Mouse (Mus musculus) limb, embryonic 14.5 days (tissue): ENCODE results near the gene Dusp16. TPM values are rescaled to one million over a fixed set of nuclear protein-coding genes. Genes with fewer than 3 reads are reported as not detected.

ENCODE experiments used
- ATAC-seq: fragments of 200-750 bp; cut with Nextera tagmentation; 2 replicates; pipeline ENCODE4 v1.8.0; 2017; ENCODE audit warnings: low read depth, moderate number of reproducible peaks, moderate TSS enrichment; ENCODE audit not compliant: low FRiP score
- DNase-seq: peaks from one replicate; pipeline ENCODE4 v3.0.0-alpha.2; 2015; ENCODE audit warnings: low spot score
- H3K27ac ChIP-seq: fragments of 300-500 bp; sonication (generic); replicated peaks from 2 replicates; pipeline ENCODE4 v1.5.1; 2014; ENCODE audit warnings: low read depth, mild to moderate bottlenecking, low read length, moderate library complexity, mixed read lengths
- H3K27me3 ChIP-seq: fragments of 300-500 bp; sonication (generic); 2 replicates; pipeline ENCODE4 v1.6.1; 2014; ENCODE audit warnings: low read length, mixed read lengths; ENCODE audit not compliant: control insufficient read depth, insufficient read depth
- H3K36me3 ChIP-seq: fragments of 300-500 bp; sonication (generic); 2 replicates; pipeline ENCODE4 v1.6.1; 2014; ENCODE audit warnings: mild to moderate bottlenecking, low read length, moderate library complexity, mixed read lengths; ENCODE audit not compliant: control insufficient read depth, insufficient read depth
- H3K4me1 ChIP-seq: fragments of 300-500 bp; sonication (generic); 2 replicates; pipeline ENCODE4 v1.6.1; 2014; ENCODE audit warnings: antibody characterized with exemption, low read length, mixed read lengths; ENCODE audit not compliant: control insufficient read depth, insufficient read depth
- H3K4me2 ChIP-seq: fragments of 300-500 bp; sonication (generic); replicated peaks from 2 replicates; pipeline ENCODE4 v1.6.1; 2014; ENCODE audit warnings: low read depth, mild to moderate bottlenecking, low read length, moderate library complexity; ENCODE audit not compliant: severe bottlenecking
- H3K4me3 ChIP-seq: fragments of 300-500 bp; sonication (generic); replicated peaks from 2 replicates; pipeline ENCODE4 v1.5.1; 2014; ENCODE audit warnings: low read length
- H3K9ac ChIP-seq: fragments of 300-500 bp; sonication (generic); 2 replicates; pipeline ENCODE4 v1.6.1; 2014; ENCODE audit warnings: mild to moderate bottlenecking, low read depth, low read length, moderate library complexity; ENCODE audit not compliant: severe bottlenecking
- H3K9me3 ChIP-seq: fragments of 300-500 bp; sonication (generic); 2 replicates; pipeline ENCODE4 v1.6.1; 2016; ENCODE audit warnings: low read length; ENCODE audit not compliant: control insufficient read depth
- POLR2A ChIP-seq: fragments of 200-500 bp; IDR thresholded peaks from 2 replicates; pipeline ENCODE4 v1.8.0; 2012; ENCODE audit warnings: inconsistent platforms, mild to moderate bottlenecking, moderate library complexity, borderline replicate concordance; ENCODE audit not compliant: insufficient read depth, insufficient read length; ENCODE audit errors: extremely low read depth
- WGBS: fragments of 180-500 bp; shearing (Covaris S2); extraction: QIAGEN DNeasy Blood & Tissue Kit; methylation state at CpG from one replicate; pipeline ENCODE4 v1.1.7; 2014; 5-methylcytosine and 5-hydroxymethylcytosine counted together
- polyA plus RNA-seq, 2 experiments: library from polyadenylated mRNA; depleted of rRNA in 1 of 2; stranded (reverse) in 1 of 2; unstranded in 1 of 2; fragments of >200 nt; fragmentation: Nextera tagmentation in 1 of 2; extraction: Ambion mirVana in 1 of 2; gene quantifications; 2 replicates each; pipeline versions ENCODE4 v1.2.1 to v1.2.3; 2012 to 2014

Dusp16 gene
- polyA plus RNA-seq, 2 experiments = 19.2 to 24.6 TPM

DNA sequence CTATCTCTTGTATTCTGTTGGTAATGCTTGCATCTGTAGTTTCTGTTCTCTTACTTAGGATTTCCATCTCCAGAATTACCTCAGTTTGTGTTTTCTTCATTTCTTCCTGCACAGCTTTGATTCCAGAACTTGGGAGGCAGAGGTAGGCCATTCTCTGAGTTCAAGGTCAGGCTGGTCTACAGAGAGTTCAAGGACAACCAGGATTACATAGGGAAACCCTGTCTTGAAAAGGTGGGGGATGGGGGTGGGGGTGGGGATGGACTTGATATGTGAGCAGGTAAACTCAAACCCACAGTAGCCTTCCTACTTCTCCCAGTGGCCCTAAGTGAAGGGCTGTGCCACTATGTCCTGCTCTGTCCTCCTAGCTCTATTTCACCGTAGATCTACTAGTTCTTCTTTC is 20.6 kb upstream of the Dusp16 start:
- Histone ChIP-seq H3K27me3 (no peaks in the 10 kb centered on the region), H3K36me3 (no peaks in the 10 kb centered on the region), H3K27ac (no peak overlapping the region), H3K9ac (no peak overlapping the region), H3K4me1 (peaks cover 5% of the 10 kb centered on the region; the same call in 1 of the 2 replicates), H3K4me2 (no peak overlapping the region), H3K4me3 (no peak overlapping the region), H3K9me3 (no peaks in the 10 kb centered on the region)
- no peak for TF ChIP-seq POLR2A
- 80% methylated on average over 1 of the region's 1 CpGs for WGBS
- no peak for ATAC-seq
- DNase-seq = no peak

DNA sequence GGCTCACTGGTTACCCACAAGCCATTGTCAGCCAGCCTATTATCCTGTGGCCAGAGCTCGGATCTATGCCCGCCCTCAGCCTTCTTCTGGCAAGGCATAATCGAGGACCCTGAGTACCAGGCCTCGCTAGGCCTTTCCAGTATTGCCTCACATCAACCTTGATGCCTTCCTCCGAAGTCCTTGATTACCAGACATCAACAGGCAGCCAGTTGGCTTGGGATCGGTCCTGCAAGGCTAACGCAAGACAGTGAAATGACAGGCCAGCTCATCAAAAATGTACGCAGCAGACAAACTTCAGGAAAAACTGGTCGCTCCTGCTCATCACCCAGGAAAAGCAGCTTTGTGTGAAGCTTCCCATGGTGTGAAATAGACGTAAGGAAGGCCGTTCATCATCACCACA is 15.4 kb upstream of the Dusp16 start:
- Histone ChIP-seq H3K27me3 (no peaks in the 10 kb centered on the region), H3K4me3 (no peak overlapping the region), H3K9ac (no peak overlapping the region), H3K4me1 (no peaks in the 10 kb centered on the region), H3K27ac (no peak overlapping the region; the same call in 1 of the 2 replicates), H3K4me2 (no peak overlapping the region), H3K9me3 (no peaks in the 10 kb centered on the region), H3K36me3 (no peaks in the 10 kb centered on the region)
- 82% methylated on average over 11 of the region's 11 CpGs for WGBS
- DNase-seq = no peak
- TF ChIP-seq POLR2A = no peak
- ATAC-seq = no peak

DNA sequence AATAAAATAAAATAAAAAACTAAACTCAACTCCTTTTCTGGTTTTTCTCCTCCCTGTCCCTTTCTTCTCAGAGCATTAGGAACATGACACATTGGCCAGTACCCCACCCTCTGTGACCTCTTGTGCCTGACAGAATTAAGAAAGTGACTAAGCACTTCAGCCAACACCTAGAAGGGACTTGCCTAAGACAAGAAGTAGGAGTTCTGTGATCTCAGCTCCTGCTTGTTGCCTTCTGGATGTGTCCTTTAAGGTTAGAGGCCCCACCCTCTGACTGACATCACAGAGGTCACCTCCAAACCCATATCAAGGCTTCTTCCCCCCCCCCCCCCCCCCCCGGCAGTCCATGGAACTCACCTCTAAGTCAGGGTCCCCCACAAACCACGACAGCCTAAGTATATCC is 14.7 kb upstream of the Dusp16 start:
- TF ChIP-seq POLR2A = no peak
- H3K4me2 ChIP-seq = no peak overlapping the region
- no peaks in the 10 kb centered on the region for H3K4me1 ChIP-seq
- no peak overlapping the region for H3K4me3 ChIP-seq
- no peak for DNase-seq
- H3K36me3 ChIP-seq = no peaks in the 10 kb centered on the region
- no peak for ATAC-seq
- H3K27me3 ChIP-seq = no peaks in the 10 kb centered on the region
- WGBS = 58% methylated on average over 1 of the region's 2 CpGs
- no peaks in the 10 kb centered on the region for H3K9me3 ChIP-seq
- H3K27ac ChIP-seq = no peak overlapping the region
- no peak overlapping the region for H3K9ac ChIP-seq

DNA sequence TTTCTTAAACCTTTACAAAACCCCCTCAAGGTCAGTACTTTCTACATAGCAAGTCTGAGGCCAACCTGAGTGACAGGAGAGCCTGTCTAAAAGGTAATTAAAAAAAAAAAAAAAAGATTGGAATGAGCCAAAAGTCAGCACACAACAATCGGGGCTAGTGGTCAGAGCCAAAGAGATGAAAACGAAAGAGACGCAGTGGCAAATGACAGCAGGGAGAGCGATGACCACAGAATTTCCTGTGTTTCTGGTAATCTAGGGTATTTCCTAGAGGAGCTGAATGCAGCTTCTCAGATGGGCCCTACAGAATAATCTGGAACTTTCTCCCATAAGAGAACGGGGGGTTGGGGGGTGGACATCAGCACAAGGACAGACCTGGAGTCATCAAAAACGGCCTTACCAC is 13.7 kb upstream of the Dusp16 start:
- H3K4me1 ChIP-seq = no peaks in the 10 kb centered on the region
- 90% methylated on average over 6 of the region's 6 CpGs for WGBS

DNA sequence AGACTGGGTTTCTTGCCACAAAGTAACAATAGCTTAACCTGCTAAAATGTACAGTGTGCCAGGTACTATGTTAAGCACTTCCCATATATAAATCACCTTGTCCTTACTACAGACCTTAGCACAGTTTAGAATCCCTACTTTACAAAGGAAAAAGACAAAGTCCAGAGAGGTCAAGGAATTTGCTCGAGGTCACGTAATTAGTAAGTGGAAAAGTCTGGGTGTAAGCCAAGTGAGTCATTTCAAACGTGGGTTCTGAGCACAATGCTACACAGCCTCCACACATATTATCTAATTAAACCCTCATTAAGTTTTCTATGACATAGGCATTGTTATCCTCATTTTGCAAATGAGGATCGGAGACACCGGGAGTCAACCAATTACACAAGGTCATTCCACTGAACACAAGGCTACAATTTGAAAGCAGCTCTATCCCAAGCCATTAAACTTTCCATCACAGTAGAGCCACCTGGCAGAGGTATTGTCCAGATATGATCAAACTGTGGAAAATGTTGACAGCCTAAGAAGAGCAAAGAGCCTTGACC is 12.4 kb upstream of the Dusp16 start:
- Histone ChIP-seq H3K4me3 (no peak overlapping the region), H3K9ac (no peak overlapping the region), H3K4me2 (no peak overlapping the region), H3K36me3 (no peaks in the 10 kb centered on the region), H3K9me3 (no peaks in the 10 kb centered on the region), H3K27ac (no peak overlapping the region), H3K27me3 (no peaks in the 10 kb centered on the region), H3K4me1 (no peaks in the 10 kb centered on the region)
- DNase-seq = no peak
- 68% methylated on average over 5 of the region's 5 CpGs for WGBS
- TF ChIP-seq POLR2A = no peak
- no peak for ATAC-seq

More for the DNA sequence above, 13.7 kb upstream of the Dusp16 start:
- H3K4me3 ChIP-seq = no peak overlapping the region
- H3K27ac ChIP-seq = no peak overlapping the region
- no peaks in the 10 kb centered on the region for H3K9me3 ChIP-seq
- H3K36me3 ChIP-seq = no peaks in the 10 kb centered on the region
- DNase-seq (no peak), ATAC-seq (no peak)
- H3K27me3 ChIP-seq = no peaks in the 10 kb centered on the region
- H3K9ac ChIP-seq = no peak overlapping the region
- no peak overlapping the region for H3K4me2 ChIP-seq
- TF ChIP-seq POLR2A = no peak

DNA sequence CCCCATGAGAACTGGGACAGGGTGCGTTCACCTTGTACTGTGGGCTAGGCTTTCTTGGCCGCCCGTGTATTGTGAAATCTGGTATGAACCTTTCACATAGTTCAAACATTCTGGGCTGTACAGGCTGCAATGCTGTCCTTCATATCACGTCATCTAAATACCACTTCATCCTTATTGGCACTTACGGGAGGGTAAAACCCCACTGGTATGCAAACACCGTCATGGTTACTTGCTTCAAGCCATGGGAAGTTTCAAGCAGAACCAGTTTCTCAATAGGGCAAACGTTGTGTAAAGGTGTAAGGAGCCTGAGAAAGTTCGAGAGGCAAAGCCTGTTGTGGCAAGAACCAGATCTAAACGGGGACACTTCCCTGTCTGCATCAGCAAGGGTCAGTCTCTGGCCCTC is 10.2 kb upstream of the Dusp16 start:
- 63% methylated on average over 9 of the region's 9 CpGs for WGBS
- ATAC-seq (no peak), DNase-seq (no peak)
- no peaks in the 10 kb centered on the region for H3K36me3 ChIP-seq
- H3K9me3 ChIP-seq = no peaks in the 10 kb centered on the region
- no peak overlapping the region for H3K4me3 ChIP-seq
- no peak overlapping the region for H3K27ac ChIP-seq
- no peak for TF ChIP-seq POLR2A
- H3K4me1 ChIP-seq = no peaks in the 10 kb centered on the region
- H3K9ac ChIP-seq = no peak overlapping the region
- H3K27me3 ChIP-seq = no peaks in the 10 kb centered on the region
- no peak overlapping the region for H3K4me2 ChIP-seq
